Mouse (Mus musculus) kidney, postnatal 14 days (tissue): ENCODE measurements around the gene Cct8l1.

Experiments
- DNase-seq: peaks from one replicate; pipeline ENCODE4 v3.0.0; 2022; ENCODE audit warnings: mixed read lengths

Gene Cct8l1

GRCm38 (mm10) chr5:25532256-25533147 lies 16.6 kb downstream of the Cct8l1 start:
- DNase-seq = no peak

GRCm38 (mm10) chr5:25533298-25533697 lies 17.4 kb downstream of the Cct8l1 start:
- DNase-seq = no peak

DNA sequence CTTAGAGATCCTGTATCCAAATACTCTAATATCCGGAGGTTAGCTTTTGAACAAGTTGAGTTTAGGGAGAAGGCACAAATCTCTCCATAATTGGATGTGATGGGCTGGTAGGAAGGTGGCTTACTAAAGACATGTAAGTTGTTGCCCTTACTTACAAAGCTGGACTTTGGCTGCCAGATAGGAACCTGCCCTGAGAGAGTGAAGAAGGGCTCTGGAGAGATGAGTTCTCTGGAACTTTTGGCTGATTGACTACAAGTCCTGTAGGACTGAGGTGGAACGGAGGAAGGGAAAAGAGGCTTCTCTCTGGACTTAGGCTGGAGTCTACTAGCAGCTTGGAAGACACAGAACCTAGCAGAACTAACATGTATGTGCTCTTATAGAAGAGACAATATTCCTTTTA lies 19.7 kb downstream of the Cct8l1 start:
- no peak for DNase-seq

- DNase-seq = no peak
Observed at GRCm38 (mm10) chr5:25536451-25536850, 20.6 kb downstream of the Cct8l1 start.

DNA sequence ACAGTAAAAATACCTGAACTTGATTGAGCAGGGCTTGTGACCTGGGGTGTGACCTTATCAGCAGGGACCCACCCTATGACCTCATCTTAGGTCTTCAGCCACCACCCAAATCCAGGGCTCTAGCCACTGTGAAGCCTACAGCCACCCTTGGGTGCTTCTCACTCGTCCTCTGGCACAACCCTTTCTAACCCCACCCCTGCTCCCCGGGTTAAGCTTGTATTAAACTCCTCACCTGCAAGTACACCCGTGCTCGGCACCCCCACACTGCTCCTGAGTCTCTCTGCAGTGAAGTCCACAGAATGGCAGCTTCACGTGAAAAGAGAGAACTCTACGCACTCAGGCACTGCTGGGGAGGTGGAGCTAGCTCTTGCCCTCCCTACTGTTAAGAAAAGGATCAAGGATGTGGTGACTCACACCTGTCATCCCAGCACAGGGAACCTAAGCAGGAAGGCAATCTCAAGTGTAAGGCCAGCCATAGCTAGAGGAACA lies 21.1 kb downstream of the Cct8l1 start:
- DNase-seq = no peak

DNA sequence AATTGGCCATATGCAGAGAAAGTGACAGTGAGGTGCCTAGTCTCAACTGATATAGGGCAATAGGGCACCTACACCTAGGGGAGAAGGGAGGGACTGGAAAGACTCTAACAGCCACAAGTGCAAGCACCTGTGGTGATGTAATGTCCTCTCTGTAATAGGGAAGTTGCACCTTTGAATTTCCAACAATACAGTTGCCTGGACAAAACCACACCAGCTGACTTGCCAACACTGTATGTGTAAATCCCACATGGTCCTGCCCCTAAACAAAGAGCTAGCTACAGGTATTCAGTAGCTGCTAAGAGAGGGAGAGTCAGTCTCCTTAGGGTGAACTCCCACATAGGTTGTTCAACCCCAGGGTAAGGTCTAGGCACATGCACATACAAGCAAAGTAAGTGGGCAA lies 24.5 kb downstream of the Cct8l1 start:
- DNase-seq = no peak

DNA sequence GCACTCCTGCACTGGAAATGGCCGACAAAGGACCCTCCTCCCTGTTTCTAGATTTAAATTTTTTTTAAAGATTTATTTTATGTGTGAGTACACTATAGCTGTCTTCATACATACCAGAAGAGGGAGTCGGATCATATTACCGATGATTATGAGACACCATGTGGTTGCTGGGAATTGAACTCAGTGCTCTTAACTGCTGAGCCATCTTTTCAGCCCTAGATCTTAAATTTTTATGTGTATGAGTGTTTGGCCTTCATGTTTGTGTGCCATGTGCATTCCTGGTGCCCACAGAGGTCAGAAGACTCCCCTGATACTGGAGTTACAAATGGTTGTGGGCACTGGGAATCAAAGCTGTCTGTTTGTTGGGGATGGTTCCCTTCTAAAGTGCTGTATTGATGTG lies 25.1 kb downstream of the Cct8l1 start:
- no peak for DNase-seq

DNA sequence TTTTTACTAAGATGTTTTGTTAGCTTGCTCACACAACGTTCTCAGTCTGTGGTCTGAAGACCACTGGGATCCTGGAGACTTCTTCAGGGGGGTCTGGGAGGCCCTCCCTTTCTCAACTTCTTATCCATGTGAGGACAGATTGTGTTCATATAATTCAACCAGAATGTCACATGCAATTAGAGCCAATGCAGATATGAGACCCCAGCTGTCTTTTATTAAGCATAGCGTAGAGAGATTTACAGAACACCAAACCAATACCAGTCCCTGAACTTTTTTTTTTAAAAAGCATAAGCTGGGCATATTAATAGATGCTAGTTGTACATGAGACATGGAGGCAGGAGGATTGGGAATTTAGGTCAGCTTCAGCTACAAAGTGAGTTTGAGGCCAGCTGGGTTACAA lies 25.8 kb downstream of the Cct8l1 start:
- no peak for DNase-seq

GRCm38 (mm10) chr5:25544061-25544460 lies 28.2 kb downstream of the Cct8l1 start:
- DNase-seq = no peak

GRCm38 (mm10) chr5:25544566-25544965 lies 28.7 kb downstream of the Cct8l1 start:
- no peak for DNase-seq

- DNase-seq = no peak
Observed at GRCm38 (mm10) chr5:25546912-25547311, 31.0 kb downstream of the Cct8l1 start.

GRCm38 (mm10) chr5:25550912-25551311 lies 35.0 kb downstream of the Cct8l1 start:
- no peak for DNase-seq

DNA sequence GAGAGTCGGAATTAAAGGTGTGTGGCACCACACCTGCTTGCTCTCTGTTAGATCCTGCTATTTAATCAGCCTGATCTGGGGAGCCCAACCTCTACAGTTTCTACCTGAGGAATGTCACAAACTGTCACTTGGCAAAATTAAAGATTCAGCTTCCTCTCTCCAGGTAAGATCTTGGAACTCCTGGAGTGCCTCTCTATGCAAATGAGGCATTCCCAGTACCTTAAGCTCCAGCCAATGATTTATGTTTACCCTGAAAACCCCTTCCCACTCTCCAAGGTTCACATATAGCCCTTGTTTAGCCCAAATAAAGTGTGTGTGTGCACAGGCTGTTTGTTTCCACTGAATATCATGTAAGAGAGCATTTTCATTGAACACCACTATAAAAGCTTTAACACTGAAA lies 38.3 kb downstream of the Cct8l1 start:
- no peak for DNase-seq

- no peak for DNase-seq
Observed at GRCm38 (mm10) chr5:25554689-25555088, 38.8 kb downstream of the Cct8l1 start.

GRCm38 (mm10) chr5:25555684-25556083 lies 39.8 kb downstream of the Cct8l1 start:
- DNase-seq = no peak

DNA sequence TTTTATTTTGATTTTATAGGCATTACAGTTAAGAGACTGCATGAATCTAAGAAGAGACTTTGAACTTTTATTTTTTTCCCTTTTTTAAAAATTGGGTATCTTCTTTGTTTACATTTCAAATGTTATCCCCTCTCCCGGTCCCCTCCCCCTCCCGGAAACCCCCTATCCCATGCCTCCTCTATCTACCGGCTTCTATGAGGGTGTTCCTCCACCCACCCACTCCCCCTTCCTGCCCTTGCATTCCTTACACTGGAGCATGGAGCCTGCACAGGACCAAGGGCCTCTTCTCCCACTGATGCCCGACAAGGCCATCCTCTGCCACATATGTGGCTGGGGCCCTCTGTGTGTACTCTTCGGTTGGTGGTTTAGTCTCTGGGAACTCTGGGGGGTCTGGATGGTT lies 40.5 kb downstream of the Cct8l1 start:
- DNase-seq = no peak
